Mouse (Mus musculus) ES-E14 (cell line): ENCODE results near the gene Clstn2.

Experiments
- HCFC1 ChIP-seq: IDR thresholded peaks from 2 replicates; pipeline ENCODE4 v1.6.1; 2012; ENCODE audit warnings: low read length, inconsistent platforms, borderline replicate concordance; ENCODE audit not compliant: insufficient read depth
- MAFK ChIP-seq: IDR thresholded peaks from 2 replicates; pipeline ENCODE4 v1.6.1; 2014; ENCODE audit warnings: mild to moderate bottlenecking, low read depth, low read length, inconsistent platforms; ENCODE audit not compliant: insufficient read depth
- ZC3H11A ChIP-seq: IDR thresholded peaks from 2 replicates; pipeline ENCODE4 v1.6.1; 2012; ENCODE audit warnings: low read depth, mild to moderate bottlenecking, inconsistent platforms, low read length, borderline replicate concordance
- ZNF384 ChIP-seq: IDR thresholded peaks from 2 replicates; pipeline ENCODE4 v1.6.1; 2012; ENCODE audit warnings: low read depth, low read length, inconsistent platforms

DNA sequence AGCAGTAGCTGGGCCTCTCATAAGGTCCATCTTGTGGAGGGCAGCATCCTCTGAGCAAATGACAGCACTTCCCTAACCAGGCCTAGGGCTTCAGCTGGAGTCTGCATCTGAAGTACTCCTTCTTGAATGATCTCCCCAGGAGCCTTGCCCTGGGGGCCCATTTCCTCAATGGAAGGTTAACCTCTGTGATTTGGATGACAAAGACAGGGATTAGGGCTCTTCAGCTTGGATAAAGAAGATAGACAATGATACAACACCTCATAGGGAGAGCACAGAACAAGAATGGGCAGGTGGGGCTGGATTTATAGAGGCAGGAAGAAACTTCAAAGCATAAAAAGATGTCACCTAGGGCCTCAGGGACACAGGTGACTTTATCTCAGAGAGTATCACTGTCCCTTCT, 180.1 kb downstream of the Clstn2 start:
- TF ChIP-seq ZC3H11A (no peak), MAFK (0 out of 2 replicates have a peak, but pooled peaks have one; percentile 6), HCFC1 (no peak), ZNF384 (no peak)
